Mouse (Mus musculus) liver, adult 2 months (tissue): ENCODE results near the gene Boll. TPM values are rescaled to one million over a fixed set of nuclear protein-coding genes. Genes with fewer than 3 reads are reported as not detected.

ENCODE experiments used
- DNase-seq: peaks from one replicate; pipeline ENCODE4 v3.0.0-alpha.2; 2011; ENCODE audit warnings: low read depth, low spot score; ENCODE audit errors: extremely low read depth
- H3K27ac ChIP-seq: fragments of 200-500 bp; replicated peaks from 2 replicates; pipeline ENCODE4 v1.5.1; 2012; ENCODE audit warnings: low read depth, mild to moderate bottlenecking, control low read depth, inconsistent platforms, low read length; ENCODE audit not compliant: insufficient read depth
- H3K27me3 ChIP-seq: fragments of 200-500 bp; 2 replicates; pipeline ENCODE4 v1.6.1; 2012; ENCODE audit warnings: mild to moderate bottlenecking, moderate library complexity, low read length, inconsistent platforms; ENCODE audit not compliant: control insufficient read depth, insufficient read depth
- H3K36me3 ChIP-seq: fragments of 200-500 bp; 2 replicates; pipeline ENCODE4 v1.6.1; 2012; ENCODE audit warnings: low read length, inconsistent platforms; ENCODE audit not compliant: control insufficient read depth, insufficient read depth
- H3K4me1 ChIP-seq: fragments of 200-500 bp; 2 replicates; pipeline ENCODE4 v1.6.1; 2011; ENCODE audit warnings: low read length; ENCODE audit not compliant: control insufficient read depth, insufficient read depth
- H3K4me3 ChIP-seq: fragments of 200-500 bp; 2 replicates; pipeline ENCODE4 v1.5.1; 2011; ENCODE audit warnings: low read depth, mild to moderate bottlenecking, control low read depth, low read length, moderate library complexity; ENCODE audit not compliant: insufficient read depth
- H3K79me2 ChIP-seq: fragments of 200-500 bp; 2 replicates; pipeline ENCODE4 v1.6.1; 2012; ENCODE audit warnings: inconsistent platforms, mild to moderate bottlenecking, low read length, moderate library complexity; ENCODE audit not compliant: control insufficient read depth, insufficient read depth
- H3K9ac ChIP-seq: fragments of 200-500 bp; 2 replicates; pipeline ENCODE4 v1.6.1; 2012; ENCODE audit warnings: low read depth, mild to moderate bottlenecking, control low read depth, inconsistent platforms, low read length
- CTCF ChIP-seq: fragments of 200-500 bp; IDR thresholded peaks from 2 replicates; pipeline ENCODE4 v1.5.1; 2011; ENCODE audit warnings: low read depth, low read length, control low read depth
- POLR2A ChIP-seq: fragments of 200-500 bp; IDR thresholded peaks from 2 replicates; pipeline ENCODE4 v1.6.1; 2011; ENCODE audit warnings: low read length, control low read depth; ENCODE audit not compliant: insufficient read depth; ENCODE audit errors: extremely low read depth
- WGBS: fragments of 180-500 bp; shearing (Covaris S2); methylation state at CpG from one replicate; pipeline ENCODE4 v1.1.7; 2018; 5-methylcytosine and 5-hydroxymethylcytosine counted together
- polyA plus RNA-seq: library from polyadenylated mRNA; depleted of rRNA; stranded (reverse); fragments of >200 nt; gene quantifications from 2 replicates; pipeline ENCODE4 v1.2.3, GENCODE M21; 2012
- total RNA-seq: library from RNA; depleted of rRNA; stranded (reverse); fragments of >200 nt; gene quantifications from 2 replicates; pipeline ENCODE4 v1.2.3, GENCODE M21; 2014

The Boll gene
- total and polyA plus RNA-seq, 2 experiments, result not detected

DNA sequence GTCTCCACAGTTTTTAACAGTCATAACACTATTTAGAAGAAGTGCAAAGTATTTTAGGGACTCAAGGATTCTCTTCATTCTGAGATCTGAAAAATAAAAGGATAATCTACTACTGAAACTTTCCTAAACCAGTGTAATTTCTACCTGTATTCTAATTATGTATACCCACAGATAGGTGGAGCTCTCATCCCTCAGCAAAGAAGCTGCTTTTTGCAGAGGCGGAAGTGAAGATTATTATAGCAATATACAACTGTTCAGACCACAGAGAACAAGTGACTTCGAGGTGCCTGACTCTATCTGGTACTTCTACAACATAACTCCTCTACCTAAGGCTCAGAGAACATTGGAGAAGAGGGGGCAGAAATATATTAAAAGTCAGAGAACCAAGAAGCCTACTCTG is 97.8 kb downstream of the Boll start:
- H3K36me3 ChIP-seq, result no peaks in the 10 kb centered on the region
- H3K9ac ChIP-seq, result no peak overlapping the region
- TF ChIP-seq CTCF (no peak), POLR2A (no peak)
- no peak for DNase-seq
- H3K79me2 ChIP-seq, result no peaks in the 10 kb centered on the region
- H3K27me3 ChIP-seq, result no peaks in the 10 kb centered on the region
- H3K4me3 ChIP-seq, result no peak overlapping the region
- H3K4me1 ChIP-seq, result no peaks in the 10 kb centered on the region
- WGBS, result 65% methylated on average over 2 of the region's 2 CpGs
- H3K27ac ChIP-seq, result no peak overlapping the region

DNA sequence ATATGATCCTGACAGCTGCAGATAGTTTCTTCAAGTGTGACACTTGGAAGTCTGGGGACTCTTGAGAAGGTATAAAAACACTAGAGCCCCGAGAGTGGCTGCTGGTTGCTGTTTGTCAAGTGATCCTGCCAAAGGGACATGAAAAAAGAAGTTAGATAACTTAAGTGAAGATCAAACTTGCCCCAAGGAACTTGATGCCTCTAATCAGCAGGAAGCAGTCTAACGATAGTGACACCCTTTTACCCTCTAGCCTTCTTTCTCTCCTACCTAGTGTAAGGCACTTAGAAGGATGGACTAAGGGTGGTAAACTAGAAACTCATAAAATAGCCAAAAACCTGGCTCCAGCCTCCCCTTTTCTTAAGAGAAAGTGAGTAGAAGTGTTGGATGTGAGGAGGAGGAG is 98.9 kb downstream of the Boll start:
- H3K36me3 ChIP-seq, result no peaks in the 10 kb centered on the region
- H3K79me2 ChIP-seq, result no peaks in the 10 kb centered on the region
- TF ChIP-seq POLR2A (no peak), CTCF (no peak)
- 29% methylated on average over 2 of the region's 2 CpGs for WGBS
- H3K9ac ChIP-seq, result no peak overlapping the region
- no peak overlapping the region for H3K4me3 ChIP-seq
- DNase-seq, result no peak
- H3K27ac ChIP-seq, result no peak overlapping the region
- no peaks in the 10 kb centered on the region for H3K27me3 ChIP-seq
- H3K4me1 ChIP-seq, result no peaks in the 10 kb centered on the region

DNA sequence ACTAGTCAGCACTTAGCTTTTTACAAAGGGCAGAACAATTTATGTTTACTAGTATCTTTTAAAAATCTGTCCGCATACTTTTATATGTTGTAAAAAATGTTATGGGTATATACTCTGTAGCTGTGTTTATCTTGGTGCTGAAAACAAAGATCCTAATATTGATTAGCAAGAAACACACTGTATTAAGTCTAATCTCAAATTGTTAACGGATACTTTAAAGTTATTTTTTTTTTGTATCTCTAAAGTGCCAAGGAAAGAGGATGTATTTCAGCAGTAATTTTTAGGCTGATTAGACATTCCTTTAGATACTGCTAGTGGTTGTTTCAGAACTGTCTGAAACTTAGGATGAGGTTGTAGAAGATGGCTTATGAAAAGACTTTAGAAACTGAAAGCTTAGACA is 116.9 kb downstream of the Boll start:
- Histone ChIP-seq H3K9ac (no peak overlapping the region), H3K27ac (no peak overlapping the region), H3K27me3 (no peaks in the 10 kb centered on the region), H3K4me1 (no peaks in the 10 kb centered on the region), H3K4me3 (no peak overlapping the region), H3K79me2 (peaks cover 3% of the 10 kb centered on the region; the same call in 1 of the 2 replicates), H3K36me3 (no peaks in the 10 kb centered on the region)
- no peak for DNase-seq
- TF ChIP-seq POLR2A (no peak), CTCF (no peak)
- 77% methylated on average over 2 of the region's 2 CpGs for WGBS

DNA sequence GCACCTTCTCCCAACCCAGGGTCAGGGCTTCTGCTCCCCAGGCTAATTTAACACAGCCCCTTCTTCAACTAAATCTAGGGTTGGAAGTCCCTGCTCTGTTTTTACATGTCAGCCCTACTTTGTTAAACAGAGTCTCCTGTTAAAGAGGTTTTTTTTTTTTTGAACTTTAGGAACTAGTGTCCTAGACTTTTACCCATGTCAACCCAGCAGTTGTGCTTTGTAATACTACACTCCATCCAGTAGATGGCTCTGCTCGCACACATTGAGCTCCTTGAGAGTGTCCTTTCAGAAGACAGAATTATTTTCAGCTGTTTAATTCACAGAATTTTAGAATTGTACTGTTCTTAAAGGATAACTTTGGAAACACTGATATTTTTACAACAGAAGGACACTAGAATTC is 124.0 kb downstream of the Boll start:
- H3K79me2 ChIP-seq, result peaks cover 3% of the 10 kb centered on the region; the same call in 1 of the 2 replicates
- WGBS, result 6% methylated on average over 1 of the region's 1 CpGs
- no peaks in the 10 kb centered on the region for H3K27me3 ChIP-seq
- H3K27ac ChIP-seq, result no peak overlapping the region
- H3K36me3 ChIP-seq, result no peaks in the 10 kb centered on the region
- no peak overlapping the region for H3K9ac ChIP-seq
- H3K4me1 ChIP-seq, result peaks cover 13% of the 10 kb centered on the region
- peak; percentile 59 for DNase-seq
- no peak overlapping the region for H3K4me3 ChIP-seq
- TF ChIP-seq CTCF (0 out of 2 replicates have a peak, but pooled peaks have one; percentile 26), POLR2A (no peak)

DNA sequence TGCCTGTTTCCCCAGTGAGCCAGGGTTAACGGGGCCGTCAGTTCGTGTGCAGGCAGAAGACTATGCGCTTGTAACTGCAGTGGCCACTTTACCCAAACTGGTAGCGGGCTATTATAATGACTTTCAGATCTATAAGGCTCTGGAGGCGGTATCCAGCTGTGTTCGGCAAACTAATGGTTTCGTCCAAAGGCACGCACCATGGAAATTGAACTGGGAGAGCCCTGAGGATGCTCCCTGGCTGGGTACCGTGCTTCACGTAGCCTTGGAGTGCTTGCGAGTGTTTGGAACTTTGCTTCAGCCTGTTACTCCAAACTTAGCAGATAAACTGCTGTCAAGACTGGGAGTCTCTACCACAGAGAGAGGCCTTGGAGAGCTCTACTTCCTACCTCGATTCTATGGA is 124.8 kb downstream of the Boll start:
- TF ChIP-seq CTCF, result no peak
- TF ChIP-seq POLR2A, result no peak
- H3K27ac ChIP-seq, result no peak overlapping the region
- peaks cover 13% of the 10 kb centered on the region for H3K4me1 ChIP-seq
- no peaks in the 10 kb centered on the region for H3K27me3 ChIP-seq
- peaks cover 3% of the 10 kb centered on the region; the same call in 1 of the 2 replicates for H3K79me2 ChIP-seq
- DNase-seq, result no peak
- H3K4me3 ChIP-seq, result no peak overlapping the region
- H3K36me3 ChIP-seq, result no peaks in the 10 kb centered on the region
- H3K9ac ChIP-seq, result no peak overlapping the region
- 47% methylated on average over 13 of the region's 13 CpGs for WGBS

DNA sequence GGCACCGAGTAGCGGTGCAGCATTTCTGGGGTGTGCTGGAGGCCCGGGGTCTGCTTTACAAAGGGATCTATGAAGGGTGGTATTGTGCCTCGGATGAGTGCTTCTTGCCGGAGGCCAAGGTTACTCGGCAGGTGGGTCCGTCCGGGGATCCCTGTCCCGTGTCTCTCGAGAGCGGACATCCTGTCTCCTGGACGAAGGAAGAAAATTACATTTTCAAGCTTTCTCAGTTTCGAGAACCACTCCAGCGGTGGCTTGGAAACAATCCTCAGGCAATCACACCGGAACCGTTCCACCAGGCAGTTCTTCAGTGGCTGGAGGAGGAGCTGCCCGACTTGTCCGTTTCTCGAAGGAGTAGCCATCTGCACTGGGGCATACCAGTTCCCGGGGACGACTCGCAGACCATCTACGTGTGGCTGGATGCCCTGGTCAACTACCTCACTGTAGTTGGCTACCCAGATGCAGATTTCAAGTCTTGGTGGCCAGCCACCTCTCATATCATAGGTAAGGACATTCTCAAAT is 125.6 kb downstream of the Boll start:
- peaks cover 13% of the 10 kb centered on the region for H3K4me1 ChIP-seq
- no peaks in the 10 kb centered on the region for H3K27me3 ChIP-seq
- peak overlapping the region; percentile 82 for H3K9ac ChIP-seq
- H3K27ac ChIP-seq, result no peak overlapping the region
- peak; percentile 12 for DNase-seq
- H3K36me3 ChIP-seq, result no peaks in the 10 kb centered on the region
- WGBS, result under 1% methylated on average over 23 of the region's 23 CpGs
- peak overlapping the region; percentile 76 for H3K4me3 ChIP-seq
- H3K79me2 ChIP-seq, result no peaks in the 10 kb centered on the region; the same call in 1 of the 2 replicates
- TF ChIP-seq CTCF (no peak), POLR2A (no peak)
